Mouse (Mus musculus) bone marrow, adult 2 months (tissue): ENCODE data around the gene Ttc7b.

Source experiments
- CTCF ChIP-seq: fragments of 200-500 bp; IDR thresholded peaks from 2 replicates; pipeline ENCODE4 v1.5.1; 2011; ENCODE audit warnings: low read length, control low read depth; ENCODE audit not compliant: control insufficient read depth, insufficient read depth
- POLR2A ChIP-seq: fragments of 200-500 bp; IDR thresholded peaks from 2 replicates; pipeline ENCODE4 v1.6.1; 2011; ENCODE audit warnings: low read depth, mild to moderate bottlenecking, control low read depth, low read length, borderline replicate concordance; ENCODE audit not compliant: control insufficient read depth

- TF ChIP-seq CTCF (no peak), POLR2A (no peak)
Observed at GRCm38 (mm10) chr12:100516161-100516838, 4.3 kb downstream of the Ttc7b start.
